Mouse (Mus musculus): Measurements from ENCODE around the gene Rbms1. TPM values are rescaled to one million over a fixed set of nuclear protein-coding genes. Genes with fewer than 3 reads are reported as not detected.
A peak's percentile ranks its signal among the peaks of the same experiment; 100 is the strongest.

Rbms1 gene
- total RNA-seq, 2 experiments from 2014 or later, result 60.8 to 65.8 TPM

DNA sequence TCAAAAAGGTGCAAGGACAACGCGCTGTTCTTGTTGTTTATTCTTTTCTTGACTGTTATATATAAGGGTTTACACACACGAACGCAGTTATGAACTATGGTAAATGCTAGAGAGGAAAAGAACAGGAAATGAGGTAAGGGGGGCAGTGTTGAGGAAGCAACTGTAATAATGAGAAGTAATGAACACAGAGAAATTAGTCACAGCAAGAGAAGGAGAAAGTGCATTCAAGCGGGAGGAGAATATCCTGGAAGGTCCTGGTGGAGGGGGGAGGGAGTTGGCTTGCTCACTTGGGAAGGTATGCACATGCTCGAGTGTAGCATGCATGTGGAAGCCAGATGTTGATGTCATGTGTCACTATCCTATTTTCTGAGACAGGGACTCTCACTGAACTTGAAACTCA, 39.9 kb downstream of the Rbms1 start:
- intact Hi-C loops (cut with DNase I), result loop anchor here (2.0 kb wide), 1 partner anchor 40 kb away; the partner anchor contains the start of gene Rbms1
- DNase-seq, result no peak

DNA sequence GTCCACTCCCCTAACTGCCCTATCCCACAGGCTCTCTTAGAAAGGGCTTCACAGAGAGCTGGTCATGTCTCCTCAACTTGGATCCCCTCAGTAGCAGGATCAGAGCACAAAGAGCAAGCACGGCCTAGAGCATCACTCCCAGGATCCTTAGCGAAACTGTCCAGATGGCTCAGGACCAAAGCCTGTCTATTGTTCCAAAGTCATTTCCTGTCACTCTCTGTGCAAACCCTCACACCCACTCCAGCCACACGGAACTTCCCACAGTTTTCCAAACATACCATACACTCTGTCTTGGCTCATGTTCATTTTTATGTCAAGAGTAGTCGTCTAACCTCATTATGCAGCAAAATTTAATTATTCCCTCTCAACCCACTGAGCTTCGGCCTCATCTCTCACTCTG, 40.6 kb downstream of the Rbms1 start:
- intact Hi-C loops (cut with DNase I), result loop anchor here (2.0 kb wide), 1 partner anchor 40 kb away; the partner anchor contains the start of gene Rbms1
- DNase-seq, result peak; percentile 46 to 50

DNA sequence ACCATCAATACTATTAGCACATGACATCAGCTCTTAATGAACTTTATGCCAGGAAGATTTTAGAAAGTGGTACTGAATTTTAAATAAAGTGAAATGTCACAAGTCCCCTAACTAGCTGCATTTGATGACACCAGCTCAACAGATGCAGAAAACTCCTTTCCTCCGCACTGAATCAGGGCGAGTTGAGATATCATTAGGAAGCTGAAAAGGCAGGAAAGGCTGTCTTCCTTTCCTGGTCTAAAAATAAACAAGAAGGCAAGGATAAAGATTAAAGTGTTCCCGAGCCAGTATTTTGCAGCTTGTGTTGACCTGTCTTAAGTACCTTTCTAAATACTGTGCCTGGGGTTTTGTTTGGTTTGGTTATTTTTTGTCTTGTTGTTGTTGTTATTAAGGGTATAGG, 42.9 kb downstream of the Rbms1 start:
- no peak for DNase-seq
- intact Hi-C loops (cut with DNase I), result no loop called here

DNA sequence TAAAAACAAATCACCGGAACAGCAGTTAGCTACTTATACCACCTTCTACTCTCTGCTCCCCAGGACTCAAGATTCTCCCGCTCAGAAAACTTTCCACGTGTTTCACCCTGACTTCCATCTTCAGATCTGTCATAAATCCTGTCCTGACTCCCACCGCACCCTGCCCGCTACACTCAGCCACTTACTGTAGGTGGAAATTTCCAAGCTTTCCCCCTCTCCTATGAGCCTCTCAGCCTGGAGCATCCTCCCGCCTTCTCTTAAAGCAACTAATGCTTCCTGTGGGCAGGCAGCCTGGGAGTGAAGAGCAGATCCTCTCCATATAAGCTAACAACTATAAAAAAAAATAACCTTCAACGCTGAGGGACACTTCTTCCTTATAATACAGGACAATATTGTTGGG, 44.6 kb downstream of the Rbms1 start:
- DNase-seq, result no peak
- intact Hi-C loops (cut with DNase I), result no loop called here

DNA sequence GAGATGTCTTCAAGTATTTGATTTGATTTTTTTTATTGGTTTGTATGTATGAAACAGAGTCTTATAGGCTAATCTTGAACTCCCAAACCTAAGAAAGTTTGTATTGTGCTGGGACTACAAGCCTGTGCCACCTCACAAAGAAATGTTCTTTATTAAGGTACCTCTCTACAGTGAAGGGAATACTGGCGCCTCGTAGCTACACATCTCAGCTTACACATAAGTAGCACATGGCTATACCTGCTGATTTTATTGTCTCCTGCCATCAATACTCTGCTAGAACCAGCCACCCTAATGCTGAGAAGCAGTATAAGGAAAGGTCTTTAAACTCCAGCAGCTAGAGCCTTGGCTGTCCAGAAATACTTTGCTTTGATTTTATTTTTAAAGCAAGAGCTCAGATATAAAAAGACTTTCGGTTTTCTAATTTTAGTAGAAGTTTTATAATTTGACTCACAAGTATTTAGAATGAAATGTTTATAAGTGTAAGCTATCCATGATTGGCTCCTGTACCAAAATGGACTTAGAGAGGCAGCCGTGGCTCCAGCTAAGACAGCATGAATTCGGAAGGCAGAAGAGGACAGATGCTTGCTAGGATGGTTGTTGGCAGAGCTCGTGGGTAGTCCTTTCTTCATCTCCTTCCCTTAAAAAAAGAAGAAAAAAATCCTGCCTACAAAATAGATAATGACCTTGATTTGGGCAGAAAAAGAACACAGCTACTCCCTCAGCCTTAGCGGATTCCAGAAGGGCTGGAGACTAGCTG, 48.3 kb downstream of the Rbms1 start:
- DNase-seq, result no peak
- intact Hi-C loops (cut with DNase I), result no loop called here

DNA sequence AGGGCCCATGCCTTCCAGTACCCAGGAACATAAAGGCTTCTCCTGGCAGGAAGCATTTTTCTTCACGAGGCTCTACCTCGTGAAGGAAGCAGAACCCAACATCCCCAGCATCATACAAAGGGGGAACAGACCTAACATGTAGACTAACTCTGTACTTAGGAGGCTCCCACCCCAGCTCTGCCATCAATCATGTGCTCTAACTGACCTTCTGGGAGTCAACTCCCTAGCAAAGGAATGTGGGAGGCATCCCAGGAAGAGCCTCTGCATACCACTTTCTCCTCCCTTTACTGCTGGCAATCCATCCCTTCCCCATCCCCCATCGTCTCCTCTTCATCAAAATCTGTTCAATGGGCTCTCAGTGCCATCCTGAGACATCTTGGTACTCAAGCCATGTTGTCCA, 49.7 kb downstream of the Rbms1 start:
- DNase-seq, result no peak
- intact Hi-C loops (cut with DNase I), result no loop called here

DNA sequence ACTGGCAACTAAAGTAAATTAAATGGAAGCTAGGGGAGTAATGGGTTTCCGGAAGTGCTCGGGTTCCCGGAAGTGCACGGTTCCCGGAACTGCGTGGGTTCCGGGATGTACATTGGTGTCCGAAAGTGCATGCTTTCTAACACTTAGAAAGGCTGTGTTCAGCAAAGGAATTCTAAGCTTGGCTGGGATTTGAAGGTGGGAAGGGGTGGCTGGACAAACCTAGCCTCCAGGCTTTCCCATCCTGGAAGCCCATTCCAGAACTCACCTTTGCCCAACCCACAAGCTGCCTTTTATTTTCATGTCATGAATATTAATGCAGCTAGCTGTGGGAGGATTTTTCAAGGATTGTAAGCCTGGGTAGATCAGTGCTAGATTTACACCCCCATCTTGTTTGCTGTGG, 51.3 kb downstream of the Rbms1 start:
- DNase-seq, result no peak
- intact Hi-C loops (cut with DNase I), result no loop called here

DNA sequence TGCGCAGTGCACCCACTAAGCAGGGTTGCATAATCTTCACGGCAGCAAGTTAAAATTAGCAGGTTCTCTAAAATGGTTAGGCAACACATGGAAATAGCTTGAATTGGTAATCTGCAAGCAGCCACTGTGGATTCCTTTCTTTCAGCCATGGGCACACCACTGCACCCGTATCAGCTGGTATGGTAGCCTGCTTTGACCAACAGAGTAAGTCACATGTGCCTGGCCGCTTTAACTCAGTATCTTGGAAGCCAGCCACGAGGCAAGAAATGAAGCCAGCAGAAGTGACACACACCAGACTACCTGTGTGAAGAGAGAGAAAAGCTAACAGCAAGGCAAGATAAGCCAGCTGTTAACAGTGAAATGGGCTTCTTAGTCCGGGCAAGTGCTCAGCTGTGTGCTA, 52.2 kb downstream of the Rbms1 start:
- peak; percentile 73 to 82 for DNase-seq
- intact Hi-C loops (cut with DNase I), result no loop called here

DNA sequence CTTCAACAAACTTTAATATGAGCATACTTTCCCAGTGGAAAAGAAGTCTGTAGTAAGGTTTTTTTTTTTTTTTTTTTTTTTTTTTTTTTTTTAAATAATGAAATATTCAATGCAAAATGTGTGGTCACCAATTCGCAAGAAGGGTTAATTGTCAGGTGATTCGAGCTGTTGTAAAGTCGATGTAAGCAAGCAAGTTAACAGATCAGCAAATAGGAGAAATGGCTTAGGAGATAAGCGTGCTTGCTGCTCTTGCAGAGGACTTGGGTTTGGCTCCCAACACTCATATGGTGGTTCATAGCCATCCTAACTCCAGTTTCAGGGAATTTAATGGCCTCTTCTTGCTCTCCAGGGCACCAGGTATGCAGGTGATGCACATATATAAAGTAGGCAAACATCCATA, 54.4 kb downstream of the Rbms1 start:
- intact Hi-C loops (cut with DNase I), result loop anchor here (5.0 to 10.0 kb wide), 2 partner anchors 226 to 549 kb away; no protein-coding TSS in a partner anchor
- no peak for DNase-seq

DNA sequence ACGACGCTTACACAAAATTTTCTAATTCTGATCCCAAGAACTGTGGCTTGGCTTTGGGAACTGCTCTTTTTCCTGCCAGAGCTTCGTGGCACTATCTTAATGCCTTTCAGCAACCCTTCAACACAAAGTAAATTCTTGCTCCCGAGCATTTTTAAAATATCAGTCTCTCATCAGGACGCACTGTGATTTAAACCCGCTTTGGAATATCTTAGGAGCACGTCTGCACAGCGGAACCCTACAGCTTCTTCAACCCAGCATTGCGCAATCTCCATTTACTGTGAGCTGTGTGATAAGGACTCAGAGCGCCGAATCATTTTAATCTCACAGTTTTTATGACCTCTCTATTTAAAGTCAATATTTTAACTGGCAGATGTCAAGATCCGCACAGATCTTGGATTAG, 54.9 kb downstream of the Rbms1 start:
- DNase-seq, result no peak
- intact Hi-C loops (cut with DNase I), result loop anchor here (5.0 to 10.0 kb wide), 2 partner anchors 227 to 549 kb away; no protein-coding TSS in a partner anchor

DNA sequence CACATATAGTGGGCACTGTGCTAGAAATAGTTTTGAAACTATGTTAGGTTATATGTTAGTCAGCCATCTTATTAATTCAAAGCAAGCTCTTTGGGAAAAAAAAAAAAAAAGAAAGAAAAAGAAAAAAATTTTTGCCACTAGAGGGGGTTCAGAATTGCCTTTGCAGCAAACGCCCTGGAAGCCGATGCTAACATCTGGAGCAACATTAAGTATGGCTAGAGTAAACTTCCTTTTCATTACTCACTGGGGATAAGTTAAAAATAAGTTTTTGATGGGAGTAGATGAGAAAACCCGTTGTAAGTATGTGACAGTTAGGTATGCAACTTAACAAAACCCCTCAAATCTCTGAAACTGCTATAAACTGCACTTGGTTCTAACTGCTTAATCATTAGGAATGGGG, 57.7 kb downstream of the Rbms1 start:
- intact Hi-C loops (cut with DNase I), result loop anchor here (2.0 to 10.0 kb wide), 3 partner anchors 230 to 552 kb away; no protein-coding TSS in a partner anchor
- no peak for DNase-seq

DNA sequence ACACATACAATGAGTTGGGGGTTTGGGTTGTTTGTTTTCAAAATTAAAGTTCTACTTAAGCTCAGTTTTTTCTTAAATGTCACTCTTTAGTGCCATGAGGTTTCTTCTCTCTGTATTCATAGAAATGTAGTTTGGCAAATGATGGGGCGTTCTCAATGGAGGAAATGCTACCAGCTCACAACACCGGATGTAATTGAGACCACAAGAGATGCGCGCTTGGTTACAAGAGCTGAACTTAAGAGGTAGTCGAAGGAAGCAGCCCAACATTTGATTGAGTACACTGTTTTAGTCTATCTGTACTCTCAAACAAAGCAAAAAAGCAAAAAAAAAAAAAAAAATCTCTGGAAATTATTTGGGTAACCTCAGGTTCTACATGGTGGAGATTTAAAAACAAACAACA, 58.9 kb downstream of the Rbms1 start:
- DNase-seq, result no peak

DNA sequence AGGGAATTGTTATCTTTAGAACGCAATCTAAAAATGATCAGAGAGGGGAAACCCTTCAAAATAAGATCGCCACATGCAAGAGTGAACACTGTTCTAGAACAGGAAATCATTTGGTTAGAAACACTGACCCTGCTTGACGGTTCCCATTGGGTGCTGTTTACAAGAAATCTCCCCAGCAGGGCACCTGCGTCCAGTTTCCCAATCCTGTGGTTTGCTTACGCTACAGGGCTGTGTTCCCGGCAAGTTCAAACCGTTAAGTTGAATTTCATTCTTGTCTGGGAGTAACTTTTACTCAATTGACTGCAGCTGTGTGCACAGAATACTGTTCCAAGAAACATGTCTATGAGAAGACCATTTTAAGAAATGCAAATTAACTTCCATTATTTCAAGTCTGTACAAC, 59.5 kb downstream of the Rbms1 start:
- intact Hi-C loops (cut with DNase I), result loop anchor here (5.0 to 10.0 kb wide), 3 partner anchors 96 to 231 kb away; partner anchors contain the start of gene Itgb6
- no peak for DNase-seq

More for the DNA sequence above, 58.9 kb downstream of the Rbms1 start:
- intact Hi-C loops (cut with DNase I), result loop anchor here (2.0 to 10.0 kb wide), 4 partner anchors 97 to 499 kb away; partner anchors contain the start of gene Itgb6

DNA sequence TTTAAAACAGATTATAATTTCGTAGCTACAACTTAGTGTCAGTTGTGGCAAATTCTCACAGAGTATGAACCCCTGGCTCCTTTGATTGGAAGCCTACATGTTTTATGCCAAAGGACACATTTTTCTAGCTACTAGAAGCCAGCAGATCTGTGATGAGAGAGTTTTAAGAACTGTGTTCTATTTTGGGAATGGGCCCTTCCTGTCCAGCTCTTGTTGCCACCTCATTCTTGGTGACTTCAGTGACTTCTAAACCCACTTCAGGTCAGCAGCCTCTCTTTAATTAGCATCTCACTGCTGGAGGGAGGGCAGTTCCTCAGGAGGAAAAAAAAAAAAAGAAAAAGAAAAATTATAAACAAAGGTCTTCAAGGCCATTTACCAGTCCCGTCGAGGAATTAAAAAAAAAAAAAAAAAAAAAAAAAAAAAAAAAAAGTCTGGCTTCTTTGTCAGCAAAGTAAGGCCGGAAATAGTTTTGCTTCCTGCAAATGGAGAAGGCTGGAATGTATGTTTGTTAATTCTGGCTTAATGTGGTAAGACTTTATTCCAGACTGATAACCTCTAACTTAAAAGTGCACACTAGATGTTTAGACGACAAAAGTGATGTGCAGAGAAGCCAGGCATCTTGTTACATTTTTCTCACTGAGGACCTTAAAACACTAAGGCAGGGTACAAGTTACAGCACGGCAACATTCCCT, 60.4 kb downstream of the Rbms1 start:
- intact Hi-C loops (cut with DNase I), result loop anchor here (5.0 to 10.0 kb wide), 3 partner anchors 95 to 232 kb away; partner anchors contain the start of gene Itgb6
- no peak for DNase-seq

DNA sequence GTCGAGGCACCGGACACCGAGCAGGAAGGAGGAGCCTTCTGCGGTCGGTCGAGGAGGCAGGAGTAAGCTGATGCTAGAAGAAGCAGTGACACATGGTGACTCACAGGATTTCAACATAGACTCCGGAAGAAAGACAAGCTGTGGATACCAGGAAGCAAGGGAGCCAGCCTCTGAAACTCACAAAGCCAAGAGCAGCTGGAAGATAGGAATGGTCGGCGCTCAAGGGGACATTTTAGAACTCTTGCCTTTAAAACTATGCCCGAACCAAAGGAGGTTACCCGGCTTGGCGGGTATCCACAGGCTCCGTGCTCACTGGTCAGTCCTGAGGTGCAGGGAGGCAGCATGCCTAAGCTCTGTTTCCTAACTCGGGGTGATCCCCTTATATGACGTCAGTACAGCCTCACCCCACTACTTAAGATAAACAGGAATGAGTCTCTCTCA, 61.5 kb downstream of the Rbms1 start:
- peak; percentile 58 to 60 for DNase-seq
- intact Hi-C loops (cut with DNase I), result loop anchor here (5.0 to 10.0 kb wide), 3 partner anchors 94 to 233 kb away; partner anchors contain the start of gene Itgb6

DNA sequence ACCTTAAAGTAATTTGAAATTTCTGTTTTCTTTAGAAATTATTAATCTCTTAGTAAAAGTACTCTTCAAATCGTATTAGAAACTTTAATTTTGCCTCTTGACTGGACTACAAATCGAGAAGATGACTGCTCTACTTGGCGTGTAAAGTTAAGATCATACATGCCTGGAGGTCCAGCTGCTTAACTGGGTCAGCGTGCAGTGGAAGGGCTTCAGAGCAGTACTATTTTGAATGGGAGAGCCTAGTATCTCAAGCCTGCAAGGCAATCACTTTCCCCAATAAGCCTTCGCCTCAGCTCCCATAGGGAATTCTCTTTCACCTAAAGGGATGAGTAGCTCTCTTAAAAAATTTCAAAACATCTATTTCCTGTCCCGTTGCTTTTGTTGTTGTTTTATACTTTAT, 62.0 kb downstream of the Rbms1 start:
- DNase-seq, result no peak
- intact Hi-C loops (cut with DNase I), result loop anchor here (5.0 to 10.0 kb wide), 3 partner anchors 94 to 234 kb away; partner anchors contain the start of gene Itgb6

DNA sequence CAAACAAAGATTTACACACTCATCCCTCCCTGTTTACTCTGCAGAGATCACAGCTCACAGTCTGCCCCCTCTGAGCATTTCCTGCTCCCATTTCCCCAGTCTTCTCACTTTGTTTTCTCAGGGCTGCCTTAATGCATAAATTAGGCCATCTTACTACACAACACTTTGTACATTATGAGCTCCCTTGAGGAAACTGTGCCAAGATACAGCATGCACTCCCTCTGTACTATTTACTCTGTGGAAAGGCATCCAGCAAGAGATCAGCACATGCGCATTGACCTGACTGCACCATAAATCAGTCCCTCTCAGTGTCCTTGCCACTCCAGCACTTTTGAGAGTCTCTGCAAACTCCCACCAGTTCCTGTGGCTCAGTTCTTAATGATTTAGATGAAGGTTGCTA, 70.0 kb downstream of the Rbms1 start:
- intact Hi-C loops (cut with DNase I), result no loop called here
- DNase-seq, result no peak

DNA sequence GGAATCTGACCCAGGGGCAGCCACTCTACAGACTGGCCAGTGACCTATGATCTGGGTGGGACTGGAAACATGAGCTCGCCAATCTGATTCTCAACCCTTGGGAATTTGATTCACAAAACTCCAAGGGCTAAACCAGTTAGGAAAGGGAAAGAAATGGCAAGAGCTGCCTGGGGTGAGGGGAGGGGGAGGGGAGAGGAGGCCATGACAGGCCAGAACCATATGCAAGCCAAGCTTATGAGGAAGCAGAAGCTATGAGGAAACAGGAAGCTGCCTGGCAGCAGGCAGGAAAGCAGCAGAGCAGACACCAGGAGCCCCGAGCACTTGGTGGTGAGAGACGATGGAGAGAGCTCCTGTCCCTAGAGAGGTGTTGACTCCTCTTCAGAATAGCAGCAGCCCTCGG, 79.1 kb downstream of the Rbms1 start:
- DNase-seq, result no peak
- intact Hi-C loops (cut with DNase I), result loop anchor here (2.0 kb wide), 1 partner anchor 15 kb away; no protein-coding TSS in a partner anchor

DNA sequence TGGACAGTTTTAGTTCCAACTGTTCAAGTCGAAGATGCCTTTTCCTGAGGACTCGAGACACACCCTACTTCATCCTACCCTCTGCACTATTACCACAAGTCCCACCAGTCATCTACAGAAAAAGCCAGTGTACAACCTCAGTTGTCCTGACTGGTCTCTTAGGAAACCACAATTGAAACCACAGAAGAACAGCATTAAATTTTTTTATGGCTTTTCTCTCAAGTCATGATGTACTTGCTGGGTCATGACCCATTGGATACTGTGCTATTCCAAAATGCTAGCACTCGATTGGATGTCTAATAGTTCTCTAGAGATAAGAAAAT, 80.0 kb downstream of the Rbms1 start:
- no peak for DNase-seq
- intact Hi-C loops (cut with DNase I), result no loop called here

DNA sequence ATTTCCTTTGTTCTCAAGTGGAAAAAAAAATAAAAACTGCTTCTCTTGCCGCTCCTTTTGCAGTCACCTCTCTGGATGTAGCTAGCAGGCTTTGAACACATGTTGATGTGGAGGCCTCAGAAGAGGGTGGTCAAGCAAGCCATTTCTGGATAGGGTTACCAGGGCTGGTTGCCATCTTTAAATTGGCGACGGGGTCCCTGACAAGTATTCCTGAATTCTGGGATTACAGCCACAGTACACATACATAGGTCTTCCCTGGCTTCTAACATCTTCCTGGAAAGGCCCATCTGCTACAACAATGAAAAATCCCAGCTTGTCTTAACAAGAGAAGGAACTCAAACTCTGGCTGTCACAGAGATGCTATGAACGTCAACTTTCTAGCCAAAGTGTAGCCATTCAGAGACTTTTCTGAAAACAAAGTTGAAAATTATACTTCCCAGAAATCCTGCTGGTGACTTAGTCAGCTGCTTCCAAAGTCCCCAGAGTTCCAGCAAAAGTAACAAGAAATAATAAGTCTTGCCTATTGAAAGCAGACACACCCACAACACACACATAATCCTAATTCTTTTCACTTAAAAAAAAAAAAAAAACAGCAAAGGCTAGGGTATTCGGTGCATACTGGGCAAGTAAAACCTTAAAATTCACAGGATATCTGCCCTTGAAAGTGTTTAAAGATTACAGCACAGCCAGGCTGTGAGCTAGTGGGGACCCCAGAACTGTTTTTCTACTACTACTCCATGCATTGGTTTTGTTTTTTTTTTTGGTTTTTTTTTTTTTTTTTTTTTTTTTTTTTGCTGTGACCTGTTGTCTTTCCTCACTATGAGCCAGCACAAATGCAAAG, 80.6 kb downstream of the Rbms1 start:
- intact Hi-C loops (cut with DNase I), result no loop called here
- DNase-seq, result no peak
